Mouse (Mus musculus): ENCODE measurements around the gene Olfr859. TPM values are rescaled to one million over a fixed set of nuclear protein-coding genes. Genes with fewer than 3 reads are reported as not detected.
"Not testable (repeated sequence)": the region's sequence is repeated elsewhere in the genome, so short reads cannot be mapped to it uniquely, and the experiment has no call there.

Gene Olfr859
- not detected in 2 replicates for polyA plus RNA-seq (2016; fragmentation: Nextera tagmentation; extraction: Ambion mirVana)

- not testable (repeated sequence) for H3K9me3 ChIP-seq; H3K27me3 ChIP-seq; H3K4me3 ChIP-seq; H3K9ac ChIP-seq (replicated peaks); H3K4me2 ChIP-seq (replicated peaks); H3K4me1 ChIP-seq; H3K27ac ChIP-seq (replicated peaks); ATAC-seq (ENCODE audit: low FRiP score, low read depth); H3K36me3 ChIP-seq
- 64% methylated on average over 1 of the region's 1 CpGs for WGBS
Measured at GRCm38 (mm10) chr9:19804606-19805005, at the start of gene Olfr859. Gene Olfr859 (plus strand): TSS chr9:19804906.

GRCm38 (mm10) chr9:19769136-19769535 is 35.6 kb upstream of the Olfr859 start:
- WGBS = 86% methylated on average over 14 of the region's 14 CpGs
- Histone ChIP-seq H3K27ac (replicated peaks) (no peak overlapping the region), H3K4me3 (no peak overlapping the region), H3K27me3 (no peaks in the 10 kb centered on the region), H3K9me3 (peaks cover 40% of the 10 kb centered on the region; the same call in 1 of the 2 replicates), H3K4me2 (replicated peaks) (no peak overlapping the region), H3K36me3 (no peaks in the 10 kb centered on the region), H3K9ac (replicated peaks) (no peak overlapping the region), H3K4me1 (no peaks in the 10 kb centered on the region)
- no peak for ATAC-seq (ENCODE audit: low FRiP score, low read depth)

DNA sequence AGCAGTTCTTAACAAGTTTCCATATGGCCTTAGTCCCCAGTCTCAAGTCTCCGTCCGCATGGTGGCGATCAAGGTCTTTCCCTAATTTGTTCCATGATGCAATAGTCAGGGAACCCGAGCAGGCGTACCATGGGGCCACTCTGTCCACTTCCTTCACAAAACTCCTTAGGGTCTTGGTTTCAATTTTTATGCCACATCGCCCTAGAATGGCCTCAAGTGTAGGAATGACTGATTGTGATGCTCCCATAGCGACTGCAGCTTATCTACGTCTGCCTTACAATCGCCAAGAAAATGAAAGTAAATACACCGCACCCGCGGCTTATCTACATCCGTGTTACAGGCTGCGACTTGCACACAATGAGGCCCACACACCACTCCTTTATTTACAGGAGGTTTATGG is 35.0 kb upstream of the Olfr859 start:
- H3K27ac ChIP-seq (replicated peaks) = no peak overlapping the region
- H3K36me3 ChIP-seq = no peaks in the 10 kb centered on the region
- no peak for ATAC-seq (ENCODE audit: low FRiP score, low read depth)
- H3K4me2 ChIP-seq (replicated peaks) = no peak overlapping the region
- no peak overlapping the region for H3K9ac ChIP-seq (replicated peaks)
- WGBS = 91% methylated on average over 14 of the region's 14 CpGs
- H3K27me3 ChIP-seq = no peaks in the 10 kb centered on the region
- H3K9me3 ChIP-seq = peaks cover 36% of the 10 kb centered on the region; the same call in 1 of the 2 replicates
- no peaks in the 10 kb centered on the region for H3K4me1 ChIP-seq
- no peak overlapping the region for H3K4me3 ChIP-seq

DNA sequence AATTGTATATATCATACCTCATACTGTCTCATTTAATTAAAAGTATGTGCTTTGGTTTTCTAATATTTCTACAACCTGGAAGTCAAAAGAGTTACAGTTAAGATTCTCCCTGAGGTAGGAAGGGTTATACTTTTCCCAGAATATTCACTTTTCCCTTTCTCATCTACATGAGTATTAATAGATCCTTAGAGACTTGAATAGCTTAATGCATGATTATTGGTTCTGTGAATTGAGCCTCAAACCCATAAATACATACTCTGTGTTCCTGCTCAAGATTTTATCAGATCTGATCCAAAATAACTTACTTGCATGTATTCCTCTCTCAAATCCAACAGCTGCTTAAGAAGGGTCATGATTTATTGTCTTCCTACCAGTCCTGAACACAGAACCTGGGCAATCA is 24.7 kb upstream of the Olfr859 start, which contains the start of gene Olfr58:
Olfr58 (plus strand) TSS at position 301 of the 400 bp plus-strand sequence.
- no peak within 1 kb of the TSS for H3K4me2 ChIP-seq (replicated peaks)
- no peak for ATAC-seq (ENCODE audit: low FRiP score, low read depth)
- H3K9ac ChIP-seq (replicated peaks) = no peak within 1 kb of the TSS
- H3K36me3 ChIP-seq = no peaks in the 10 kb centered on the region
- no peak within 1 kb of the TSS for H3K4me3 ChIP-seq
- H3K4me1 ChIP-seq = no peaks in the 10 kb centered on the region
- peaks cover 6% of the 10 kb centered on the region; the same call in 1 of the 2 replicates for H3K9me3 ChIP-seq
- H3K27ac ChIP-seq (replicated peaks) = no peak within 1 kb of the TSS
- H3K27me3 ChIP-seq = no peaks in the 10 kb centered on the region

GRCm38 (mm10) chr9:19803000-19803399 is 1.7 kb upstream of the Olfr859 start:
- WGBS = 84% methylated on average over 1 of the region's 1 CpGs
- H3K4me2 ChIP-seq (replicated peaks) = no peak overlapping the region
- no peaks in the 10 kb centered on the region for H3K36me3 ChIP-seq
- H3K27me3 ChIP-seq = no peaks in the 10 kb centered on the region
- ATAC-seq (ENCODE audit: low FRiP score, low read depth) = no peak
- no peak overlapping the region for H3K9ac ChIP-seq (replicated peaks)
- no peak overlapping the region for H3K27ac ChIP-seq (replicated peaks)
- H3K4me3 ChIP-seq = no peak overlapping the region
- H3K9me3 ChIP-seq = peaks cover 12% of the 10 kb centered on the region; the same call in 1 of the 2 replicates
- H3K4me1 ChIP-seq = no peaks in the 10 kb centered on the region

DNA sequence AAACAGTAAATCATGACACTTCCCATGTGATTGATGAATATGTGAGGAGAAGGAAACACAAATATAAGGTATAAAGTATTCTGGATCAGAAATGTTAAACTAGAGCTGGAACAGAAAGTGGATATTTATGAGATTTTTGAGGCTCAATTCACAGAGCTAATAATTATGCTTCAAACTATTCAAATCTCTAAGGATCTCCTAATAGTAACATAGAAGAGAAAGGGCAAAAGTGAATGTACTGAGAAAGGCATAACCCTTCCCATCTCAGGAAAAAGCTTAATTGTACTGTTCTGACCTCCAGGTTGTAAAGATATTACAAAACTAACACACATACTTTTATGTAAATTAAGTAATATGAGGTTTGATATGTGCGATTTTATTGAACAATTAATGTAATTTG is 44.9 kb downstream of the Olfr859 start, which contains the start of gene Olfr860:
Olfr860 (minus strand) TSS at position 101 of the 400 bp plus-strand sequence.
- no peak within 1 kb of the TSS for H3K4me3 ChIP-seq
- no peak within 1 kb of the TSS for H3K27ac ChIP-seq (replicated peaks)
- no peak within 1 kb of the TSS for H3K4me2 ChIP-seq (replicated peaks)
- H3K9me3 ChIP-seq = 0 out of 2 replicates have a peak, but pooled peaks cover 2% of the 10 kb centered on the region
- no peaks in the 10 kb centered on the region for H3K27me3 ChIP-seq
- H3K36me3 ChIP-seq = no peaks in the 10 kb centered on the region
- WGBS = 87% methylated on average over 1 of the region's 1 CpGs
- ATAC-seq (ENCODE audit: low FRiP score, low read depth) = no peak
- no peak within 1 kb of the TSS for H3K9ac ChIP-seq (replicated peaks)
- H3K4me1 ChIP-seq = no peaks in the 10 kb centered on the region

Other genes with a start within 250 kb of the Olfr859 start
- not detected in 2 replicates for gene Olfr854, start 237.5 kb upstream of the Olfr859 start, polyA plus RNA-seq (2016; fragmentation: Nextera tagmentation; extraction: Ambion mirVana)
- gene Olfr855, start 222.3 kb upstream of the Olfr859 start, polyA plus RNA-seq (2016; fragmentation: Nextera tagmentation; extraction: Ambion mirVana) = not detected in 2 replicates
- gene Zfp317, start 182.8 kb upstream of the Olfr859 start, polyA plus RNA-seq (2016; fragmentation: Nextera tagmentation; extraction: Ambion mirVana) = 45.9 and 47.4 TPM in 2 replicates
- not detected in 2 replicates for gene Olfr857, start 95.5 kb upstream of the Olfr859 start, polyA plus RNA-seq (2016; fragmentation: Nextera tagmentation; extraction: Ambion mirVana)
- gene Olfr58, start 24.6 kb upstream of the Olfr859 start, polyA plus RNA-seq (2016; fragmentation: Nextera tagmentation; extraction: Ambion mirVana) = not detected in 2 replicates
- not detected in 2 replicates for gene Olfr860, start 44.8 kb downstream of the Olfr859 start, polyA plus RNA-seq (2016; fragmentation: Nextera tagmentation; extraction: Ambion mirVana)
- not detected in 2 replicates for gene Olfr862, start 83.1 kb downstream of the Olfr859 start, polyA plus RNA-seq (2016; fragmentation: Nextera tagmentation; extraction: Ambion mirVana)
- 0.23 and 0.24 TPM in 2 replicates for gene Olfr77, start 112.0 kb downstream of the Olfr859 start, polyA plus RNA-seq (2016; fragmentation: Nextera tagmentation; extraction: Ambion mirVana)
- not detected in 2 replicates for gene Olfr866, start 223.1 kb downstream of the Olfr859 start, polyA plus RNA-seq (2016; fragmentation: Nextera tagmentation; extraction: Ambion mirVana)